Mouse (Mus musculus) C2C12 (cell line): ENCODE data around the gene Rere. TPM values are rescaled to one million over a fixed set of nuclear protein-coding genes. Genes with fewer than 3 reads are reported as not detected.

Source experiments
- H3K27me3 ChIP-seq: one replicate; pipeline ENCODE4 v1.6.1; 2011; ENCODE audit not compliant: control insufficient read depth, insufficient read depth, insufficient read length
- H3K36me3 ChIP-seq: one replicate; pipeline ENCODE4 v1.6.1; 2011; ENCODE audit not compliant: control insufficient read depth, insufficient read depth
- H3K4me3 ChIP-seq: one replicate; pipeline ENCODE4 v1.5.1; 2011; ENCODE audit warnings: mild to moderate bottlenecking, control low read depth; ENCODE audit not compliant: poor library complexity, insufficient read depth, severe bottlenecking
- H3K79me2 ChIP-seq: one replicate; pipeline ENCODE4 v1.6.1; 2011; ENCODE audit not compliant: control insufficient read depth, insufficient read depth
- H3K79me3 ChIP-seq: one replicate; pipeline ENCODE4 v1.6.1; 2011; ENCODE audit warnings: low read depth, control low read depth
- H3ac ChIP-seq: one replicate; pipeline ENCODE3; 2011; ENCODE audit warnings: low read depth; ENCODE audit not compliant: control insufficient read depth, insufficient read length
- CEBPB ChIP-seq: IDR thresholded peaks from one replicate; pipeline ENCODE4 v1.6.1; 2011; ENCODE audit warnings: low read depth, mild to moderate bottlenecking, control low read depth, moderate library complexity
- CTCF ChIP-seq: IDR thresholded peaks from one replicate; pipeline ENCODE4 v1.5.1; 2011; ENCODE audit not compliant: control insufficient read depth, insufficient read depth, insufficient read length
- FOSL1 ChIP-seq: IDR thresholded peaks from one replicate; pipeline ENCODE4 v1.8.0; 2011; ENCODE audit warnings: mild to moderate bottlenecking, low read length; ENCODE audit not compliant: poor library complexity, insufficient read depth, severe bottlenecking
- MAX ChIP-seq: IDR thresholded peaks from one replicate; pipeline ENCODE4 v1.6.1; 2011; ENCODE audit warnings: mild to moderate bottlenecking, control low read depth
- MYOD1 ChIP-seq: IDR thresholded peaks from one replicate; pipeline ENCODE4 v1.6.1; 2011; ENCODE audit warnings: low read depth; ENCODE audit not compliant: control insufficient read depth, insufficient read length
- MYOG ChIP-seq: IDR thresholded peaks from one replicate; pipeline ENCODE4 v1.6.1; 2011; ENCODE audit not compliant: control insufficient read depth, insufficient read length; ENCODE audit errors: extremely low read depth
- USF1 ChIP-seq: IDR thresholded peaks from one replicate; pipeline ENCODE4 v1.6.1; 2011; ENCODE audit warnings: low read depth, mild to moderate bottlenecking, control low read depth, moderate library complexity
- polyA plus RNA-seq: library from polyadenylated mRNA; unstranded; fragments of >200 nt; fragmentation: generic; extraction: Trizol; gene quantifications from one replicate; pipeline ENCODE4 v1.2.1, GENCODE M21; 2012; ENCODE audit warnings: missing spikeins

Rere gene
- polyA plus RNA-seq, 1 experiment = 27.1 TPM

- no peaks in the 10 kb centered on the region for H3K27me3 ChIP-seq
- peaks cover 6% of the 10 kb centered on the region for H3K36me3 ChIP-seq
- no peak overlapping the region for H3ac ChIP-seq
- peaks cover 86% of the 10 kb centered on the region for H3K79me3 ChIP-seq
- TF ChIP-seq MAX (no peak), CEBPB (no peak), CTCF (no peak), FOSL1 (no peak), MYOG (no peak), MYOD1 (no peak), USF1 (no peak)
- peaks cover 100% of the 10 kb centered on the region for H3K79me2 ChIP-seq
- H3K4me3 ChIP-seq = no peak overlapping the region
These were observed 13.4 kb downstream of the Rere start for GRCm38 (mm10) chr4:150294870-150295269.

GRCm38 (mm10) chr4:150295966-150296365 is 14.5 kb downstream of the Rere start:
- H3K27me3 ChIP-seq = no peaks in the 10 kb centered on the region
- peaks cover 100% of the 10 kb centered on the region for H3K79me2 ChIP-seq
- no peak overlapping the region for H3ac ChIP-seq
- H3K36me3 ChIP-seq = peaks cover 4% of the 10 kb centered on the region
- no peak overlapping the region for H3K4me3 ChIP-seq
- H3K79me3 ChIP-seq = peaks cover 84% of the 10 kb centered on the region
- TF ChIP-seq MYOG (no peak), CTCF (no peak), USF1 (no peak), MYOD1 (no peak), CEBPB (no peak), MAX (no peak), FOSL1 (no peak)

- peaks cover 100% of the 10 kb centered on the region for H3K79me2 ChIP-seq
- no peak overlapping the region for H3K4me3 ChIP-seq
- no peak for TF ChIP-seq FOSL1
- TF ChIP-seq MYOD1 = no peak
- TF ChIP-seq MAX = no peak
- no peak for TF ChIP-seq CEBPB
- TF ChIP-seq CTCF = no peak
- TF ChIP-seq MYOG = no peak
- TF ChIP-seq USF1 = no peak
- H3K79me3 ChIP-seq = peaks cover 72% of the 10 kb centered on the region
- no peaks in the 10 kb centered on the region for H3K36me3 ChIP-seq
- no peak overlapping the region for H3ac ChIP-seq
- H3K27me3 ChIP-seq = no peaks in the 10 kb centered on the region
These were observed 21.3 kb downstream of the Rere start for GRCm38 (mm10) chr4:150302726-150303125.

GRCm38 (mm10) chr4:150306701-150307100 is 25.3 kb downstream of the Rere start:
- Histone ChIP-seq H3K36me3 (no peaks in the 10 kb centered on the region), H3ac (no peak overlapping the region), H3K79me2 (peaks cover 100% of the 10 kb centered on the region), H3K79me3 (peaks cover 79% of the 10 kb centered on the region), H3K27me3 (no peaks in the 10 kb centered on the region), H3K4me3 (no peak overlapping the region)
- TF ChIP-seq MYOG (no peak), MYOD1 (no peak), MAX (no peak), CEBPB (no peak), FOSL1 (no peak)

GRCm38 (mm10) chr4:150307226-150307625 is 25.8 kb downstream of the Rere start:
- Histone ChIP-seq H3K79me2 (peaks cover 100% of the 10 kb centered on the region), H3K4me3 (no peak overlapping the region), H3K79me3 (peaks cover 76% of the 10 kb centered on the region), H3K36me3 (no peaks in the 10 kb centered on the region), H3ac (no peak overlapping the region), H3K27me3 (no peaks in the 10 kb centered on the region)
- TF ChIP-seq USF1 (no peak), CTCF (no peak), MYOG (no peak), FOSL1 (no peak), MYOD1 (no peak), MAX (no peak), CEBPB (no peak)

GRCm38 (mm10) chr4:150311431-150311830 is 30.0 kb downstream of the Rere start:
- Histone ChIP-seq H3K4me3 (no peak overlapping the region), H3K36me3 (no peaks in the 10 kb centered on the region), H3K79me2 (peaks cover 98% of the 10 kb centered on the region), H3K79me3 (peaks cover 66% of the 10 kb centered on the region), H3ac (no peak overlapping the region), H3K27me3 (no peaks in the 10 kb centered on the region)
- TF ChIP-seq MAX (no peak), USF1 (no peak), MYOD1 (no peak), CEBPB (no peak), CTCF (no peak), FOSL1 (no peak), MYOG (no peak)
